Mouse (Mus musculus) ES-Bruce4 (cell line): ENCODE data around the gene Cmip. TPM values are rescaled to one million over a fixed set of nuclear protein-coding genes. Genes with fewer than 3 reads are reported as not detected.

Experiments
- H3K27ac ChIP-seq: 2 replicates; pipeline ENCODE4 v1.5.1; 2012; ENCODE audit warnings: low read length, inconsistent platforms; ENCODE audit not compliant: insufficient read depth
- H3K27me3 ChIP-seq: 2 replicates; pipeline ENCODE4 v1.6.1; 2012; ENCODE audit warnings: mild to moderate bottlenecking, low read length, inconsistent platforms; ENCODE audit not compliant: control insufficient read depth, poor library complexity, insufficient read depth, severe bottlenecking
- H3K36me3 ChIP-seq: 2 replicates; pipeline ENCODE4 v1.6.1; 2012; ENCODE audit warnings: inconsistent platforms, mild to moderate bottlenecking, low read length, moderate library complexity; ENCODE audit not compliant: control insufficient read depth, poor library complexity, insufficient read depth, severe bottlenecking
- H3K4me1 ChIP-seq: one replicate; pipeline ENCODE4 v1.8.1; 2011; ENCODE audit warnings: low read length; ENCODE audit not compliant: control insufficient read depth, insufficient read depth
- H3K4me3 ChIP-seq: 2 replicates; pipeline ENCODE4 v1.5.1; 2011; ENCODE audit warnings: low read depth, mild to moderate bottlenecking, low read length
- H3K9ac ChIP-seq: 2 replicates; pipeline ENCODE4 v1.6.1; 2012; ENCODE audit warnings: low read depth, mild to moderate bottlenecking, inconsistent platforms; ENCODE audit not compliant: poor library complexity, severe bottlenecking
- H3K9me3 ChIP-seq: replicated peaks from 2 replicates; pipeline ENCODE4 v1.6.1; 2012; ENCODE audit warnings: mild to moderate bottlenecking, low read length, inconsistent platforms; ENCODE audit not compliant: control insufficient read depth, poor library complexity, insufficient read depth, severe bottlenecking
- CTCF ChIP-seq: IDR thresholded peaks from one replicate; pipeline ENCODE4 v1.8.1; 2011; ENCODE audit warnings: low read depth, low read length
- EP300 ChIP-seq: IDR thresholded peaks from 2 replicates; pipeline ENCODE4 v1.6.1; 2011; ENCODE audit warnings: low read depth, low read length; ENCODE audit not compliant: insufficient read depth
- POLR2A ChIP-seq: IDR thresholded peaks from one replicate; pipeline ENCODE4 v1.8.1; 2011; ENCODE audit warnings: low read length; ENCODE audit not compliant: insufficient read depth
- polyA plus RNA-seq: library from polyadenylated mRNA; stranded (reverse); fragments of >200 nt; gene quantifications from 2 replicates; pipeline ENCODE4 v1.2.4, GENCODE M21; 2011; ENCODE audit warnings: low read depth; ENCODE audit not compliant: missing spikeins, insufficient read depth, insufficient read length

Cmip gene
- polyA plus RNA-seq, 1 experiment = 67.9 TPM

DNA sequence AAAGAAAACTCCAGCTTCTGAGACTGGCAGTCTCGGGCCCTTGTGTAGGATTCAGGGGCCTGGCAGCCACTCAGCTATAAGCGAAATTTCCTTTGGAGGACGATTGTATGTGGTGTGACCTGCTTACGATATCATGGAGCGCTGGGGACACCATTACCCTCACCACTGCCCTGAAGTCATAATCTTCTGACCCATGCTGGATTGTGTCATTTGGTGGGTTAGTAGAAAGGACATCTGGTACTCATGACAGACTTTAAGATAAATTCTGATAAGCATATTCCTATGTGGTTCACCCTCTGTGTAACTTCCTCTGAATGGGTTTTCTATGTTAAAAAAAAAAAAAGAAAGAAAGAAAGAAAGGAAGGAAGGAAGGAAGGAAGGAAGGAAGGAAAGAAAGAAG lies 69.9 kb downstream of the Cmip start:
- Histone ChIP-seq H3K27ac (no peak overlapping the region), H3K9me3 (no peaks in the 10 kb centered on the region), H3K4me1 (peaks cover 5% of the 10 kb centered on the region), H3K36me3 (no peaks in the 10 kb centered on the region), H3K27me3 (no peaks in the 10 kb centered on the region), H3K9ac (no peak overlapping the region), H3K4me3 (no peak overlapping the region)
- TF ChIP-seq POLR2A (no peak), EP300 (no peak), CTCF (no peak)

DNA sequence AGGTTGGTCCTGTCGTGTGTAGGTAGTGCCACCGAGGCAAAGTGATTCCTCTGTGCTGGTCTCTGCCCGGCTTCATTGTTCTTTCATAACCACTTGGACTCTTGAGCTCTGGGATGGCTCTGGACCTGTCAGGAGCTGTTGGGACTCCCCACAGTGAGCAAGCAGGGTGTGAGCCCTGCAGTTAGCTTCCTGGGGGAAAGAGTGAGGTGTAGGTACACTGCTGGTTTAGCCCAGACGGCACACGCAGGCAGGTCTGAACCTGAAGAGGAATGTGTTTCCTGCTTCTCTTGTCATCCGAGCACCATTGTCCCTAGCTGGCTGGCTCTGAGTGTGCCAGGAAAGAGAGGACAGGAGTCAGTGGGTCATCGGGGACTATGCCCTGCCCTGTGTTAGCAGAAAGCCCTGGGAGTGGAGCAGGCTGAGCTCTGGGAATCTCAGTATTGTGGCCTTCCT lies 70.5 kb downstream of the Cmip start:
- no peak overlapping the region for H3K27ac ChIP-seq
- no peaks in the 10 kb centered on the region for H3K27me3 ChIP-seq
- peaks cover 5% of the 10 kb centered on the region for H3K4me1 ChIP-seq
- H3K9me3 ChIP-seq = no peaks in the 10 kb centered on the region
- H3K9ac ChIP-seq = no peak overlapping the region
- no peak overlapping the region for H3K4me3 ChIP-seq
- TF ChIP-seq POLR2A (no peak), CTCF (no peak), EP300 (no peak)
- H3K36me3 ChIP-seq = no peaks in the 10 kb centered on the region

DNA sequence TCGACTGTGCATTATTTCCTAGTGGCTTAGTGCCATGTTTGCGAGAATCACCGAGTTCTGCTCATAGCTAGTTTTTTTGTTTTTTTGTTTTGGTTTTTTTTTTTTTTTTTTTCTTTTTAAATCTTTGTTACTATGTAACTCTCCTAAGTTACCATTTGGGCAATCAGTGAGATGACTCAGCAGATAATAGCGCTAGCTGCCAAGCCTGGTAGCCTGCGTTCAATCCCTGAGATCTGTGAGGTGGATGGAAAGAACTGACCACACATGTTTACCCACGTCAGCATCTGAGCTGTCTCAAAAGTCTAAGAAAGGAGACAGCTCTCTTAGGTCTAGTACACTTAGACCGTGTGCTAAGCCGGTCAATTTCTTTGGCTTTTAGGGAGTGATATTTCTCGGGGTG lies 71.9 kb downstream of the Cmip start:
- H3K36me3 ChIP-seq = no peaks in the 10 kb centered on the region
- H3K9ac ChIP-seq = no peak overlapping the region
- no peak overlapping the region for H3K27ac ChIP-seq
- H3K27me3 ChIP-seq = no peaks in the 10 kb centered on the region
- H3K9me3 ChIP-seq = no peaks in the 10 kb centered on the region
- no peak for TF ChIP-seq CTCF
- TF ChIP-seq POLR2A = no peak
- no peak for TF ChIP-seq EP300
- peaks cover 10% of the 10 kb centered on the region for H3K4me1 ChIP-seq
- no peak overlapping the region for H3K4me3 ChIP-seq

DNA sequence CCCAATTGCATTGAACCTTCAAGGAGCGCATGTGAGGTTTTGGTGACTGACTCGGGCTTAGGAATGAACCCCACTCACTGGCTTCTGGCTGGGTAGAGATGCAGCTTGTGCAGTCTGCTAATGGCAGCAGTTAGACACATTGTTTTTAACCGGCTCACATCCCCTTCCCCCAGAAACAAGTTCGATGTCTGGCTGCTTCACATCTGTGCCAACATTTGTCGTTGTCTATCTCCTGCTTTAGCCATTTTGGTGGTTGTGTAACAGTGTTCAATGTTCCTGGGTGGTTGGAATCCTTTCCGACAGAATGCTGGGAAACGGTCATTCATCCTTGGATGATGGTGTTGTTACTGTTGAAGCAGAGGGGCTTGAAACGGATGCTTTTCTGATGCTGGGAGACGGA lies 72.3 kb downstream of the Cmip start:
- Histone ChIP-seq H3K27me3 (no peaks in the 10 kb centered on the region), H3K4me3 (no peak overlapping the region), H3K9ac (no peak overlapping the region), H3K27ac (no peak overlapping the region), H3K9me3 (no peaks in the 10 kb centered on the region), H3K4me1 (peaks cover 10% of the 10 kb centered on the region), H3K36me3 (no peaks in the 10 kb centered on the region)
- TF ChIP-seq POLR2A (no peak), EP300 (no peak), CTCF (no peak)

DNA sequence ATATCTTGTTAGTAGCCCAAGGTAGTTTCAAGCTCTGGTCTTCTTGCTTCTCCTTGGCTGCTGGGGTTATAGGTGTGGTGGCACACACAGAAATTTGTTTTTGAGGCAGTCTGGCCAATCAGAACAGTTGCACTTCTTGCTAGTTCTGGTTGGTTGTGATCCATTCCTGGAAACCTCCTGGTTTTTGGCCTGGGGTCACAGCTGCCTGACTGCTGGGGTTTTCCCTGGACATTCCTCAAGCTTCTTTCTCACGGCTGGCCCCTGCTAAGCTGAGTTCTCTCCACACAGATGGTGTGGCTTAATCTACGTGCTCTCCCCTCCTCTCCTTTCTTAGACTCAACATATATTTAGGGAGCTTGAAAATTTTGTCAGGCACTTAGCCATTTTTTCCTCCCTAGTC lies 73.0 kb downstream of the Cmip start:
- no peaks in the 10 kb centered on the region for H3K36me3 ChIP-seq
- H3K27ac ChIP-seq = no peak overlapping the region
- no peak overlapping the region for H3K9ac ChIP-seq
- no peaks in the 10 kb centered on the region for H3K27me3 ChIP-seq
- H3K9me3 ChIP-seq = no peaks in the 10 kb centered on the region
- TF ChIP-seq EP300 = no peak
- TF ChIP-seq CTCF = no peak
- TF ChIP-seq POLR2A = no peak
- H3K4me3 ChIP-seq = no peak overlapping the region
- peaks cover 13% of the 10 kb centered on the region for H3K4me1 ChIP-seq

DNA sequence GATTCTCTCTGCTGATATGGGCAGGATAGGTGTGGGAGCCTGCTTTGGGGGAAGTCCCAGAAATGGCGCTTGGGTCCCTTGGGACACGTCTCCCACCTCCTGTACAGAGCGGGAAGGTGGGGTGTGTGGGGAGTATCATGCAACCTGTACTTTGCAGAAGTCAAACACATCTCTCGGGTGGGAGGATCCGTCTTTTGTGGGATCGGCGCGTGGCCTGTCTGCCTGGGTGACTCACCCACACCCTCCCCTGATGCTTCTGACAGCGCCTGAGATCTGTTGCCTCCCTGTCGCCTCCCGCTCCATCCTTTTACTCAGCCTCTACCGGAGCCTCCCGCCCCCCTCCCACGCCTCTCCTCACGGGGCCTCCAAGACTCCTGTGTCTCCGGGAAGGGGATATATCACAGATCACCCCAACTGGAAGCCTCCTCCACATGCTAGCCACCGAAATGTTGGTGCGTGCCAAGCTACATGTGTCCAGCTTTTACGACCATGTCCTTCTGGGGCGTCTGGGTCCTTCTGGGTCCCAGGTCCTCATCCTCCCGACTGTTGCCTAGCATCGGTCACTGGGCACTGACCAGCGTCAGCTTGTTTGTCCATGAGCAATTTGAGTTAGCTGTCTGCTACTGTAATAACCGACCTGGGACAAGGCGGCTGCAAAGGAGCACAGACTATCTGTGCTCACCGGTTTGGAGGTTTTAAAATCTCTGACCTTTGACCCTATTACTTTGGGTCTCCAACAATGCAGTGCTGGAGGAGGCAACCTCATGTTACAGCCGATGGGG lies 75.6 kb downstream of the Cmip start:
- Histone ChIP-seq H3K4me3 (no peak overlapping the region), H3K9me3 (no peaks in the 10 kb centered on the region), H3K9ac (no peak overlapping the region), H3K27me3 (no peaks in the 10 kb centered on the region), H3K36me3 (no peaks in the 10 kb centered on the region), H3K4me1 (peaks cover 13% of the 10 kb centered on the region), H3K27ac (no peak overlapping the region)
- TF ChIP-seq EP300 = no peak
- no peak for TF ChIP-seq CTCF
- TF ChIP-seq POLR2A = no peak
